Mouse (Mus musculus): ENCODE results near the gene Crk. TPM values are rescaled to one million over a fixed set of nuclear protein-coding genes. Genes with fewer than 3 reads are reported as not detected.

Gene Crk
- polyA plus RNA-seq, 1 experiment from 2014 or later, result 105 TPM

DNA sequence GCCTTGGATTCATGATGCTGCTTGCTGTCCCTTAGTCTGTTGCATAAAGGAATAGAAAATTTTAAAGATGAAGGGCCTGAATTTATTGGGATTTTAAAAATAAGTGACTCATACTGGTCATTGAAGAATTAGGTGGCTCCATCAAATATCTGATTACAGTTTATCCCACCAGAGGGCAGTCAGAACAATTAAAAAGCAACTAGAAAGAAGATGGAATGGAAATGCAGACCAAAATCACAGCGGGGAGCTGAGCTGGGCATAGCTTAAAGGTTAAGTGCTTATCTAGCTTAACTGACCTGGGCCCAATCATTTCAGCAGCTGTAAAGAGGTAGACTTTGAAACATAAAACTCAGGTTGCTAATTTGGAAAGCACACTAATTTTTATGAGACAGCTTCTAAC, 71.5 kb downstream of the Crk start:
- Histone ChIP-seq H3K27me3 (no peaks in the 10 kb centered on the region), H3K9ac (no peak overlapping the region), H3K4me2 (replicated peaks) (no peak overlapping the region), H3K4me3 (replicated peaks) (no peak overlapping the region), H3K36me3 (peaks cover 9% of the 10 kb centered on the region; the same call in 1 of the 2 replicates), H3K4me1 (peaks cover 26% of the 10 kb centered on the region), H3K27ac (replicated peaks) (no peak overlapping the region), H3K9me3 (replicated peaks) (no peaks in the 10 kb centered on the region)
- no peak for ATAC-seq (ENCODE audit: insufficient number of reproducible peaks, low FRiP score, low TSS enrichment, low read depth)
- WGBS, result 83% methylated on average over 1 of the region's 1 CpGs

DNA sequence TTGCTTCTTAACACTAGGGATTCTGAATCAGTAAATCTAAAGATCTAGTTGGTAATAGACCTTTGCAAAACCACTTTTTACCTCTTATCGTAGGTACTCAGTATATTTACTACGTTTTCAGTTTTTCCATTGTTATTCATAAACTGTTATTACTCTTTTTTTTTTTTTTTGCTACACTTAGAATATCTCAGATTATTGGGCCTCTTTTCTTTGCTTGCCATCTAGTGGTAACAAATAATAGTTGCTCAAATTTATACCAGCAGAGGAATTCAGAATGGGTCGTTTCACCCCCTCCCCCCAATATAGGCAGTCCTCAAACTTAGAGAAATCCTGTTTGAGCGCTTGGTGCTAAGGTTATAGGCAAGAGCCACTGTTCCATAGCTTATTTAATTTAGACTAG, 72.0 kb downstream of the Crk start:
- 69% methylated on average over 4 of the region's 4 CpGs for WGBS
- Histone ChIP-seq H3K27ac (replicated peaks) (no peak overlapping the region), H3K36me3 (peaks cover 13% of the 10 kb centered on the region), H3K4me3 (replicated peaks) (no peak overlapping the region), H3K4me2 (replicated peaks) (no peak overlapping the region), H3K27me3 (no peaks in the 10 kb centered on the region), H3K4me1 (peaks cover 26% of the 10 kb centered on the region), H3K9ac (no peak overlapping the region), H3K9me3 (replicated peaks) (no peaks in the 10 kb centered on the region)
- no peak for ATAC-seq (ENCODE audit: insufficient number of reproducible peaks, low FRiP score, low TSS enrichment, low read depth)

Other genes with a start within 250 kb of the Crk start
- 0.09 TPM in 1 of 2 replicates, not detected in the other for gene Serpinf2, start 239.7 kb upstream of the Crk start, polyA plus RNA-seq (2015; fragmentation: Nextera tagmentation; extraction: Ambion mirVana)
- 6.3 and 7.4 TPM in 2 replicates for gene Wdr81, start 224.5 kb upstream of the Crk start, polyA plus RNA-seq (2015; fragmentation: Nextera tagmentation; extraction: Ambion mirVana)
- 35.1 and 38.0 TPM in 2 replicates for gene Tlcd2, start 217.5 kb upstream of the Crk start, polyA plus RNA-seq (2015; fragmentation: Nextera tagmentation; extraction: Ambion mirVana)
- gene Prpf8, start 192.4 kb upstream of the Crk start, polyA plus RNA-seq (2015; fragmentation: Nextera tagmentation; extraction: Ambion mirVana), result 51.7 and 52.5 TPM in 2 replicates
- gene Rilp, start 169.2 kb upstream of the Crk start, polyA plus RNA-seq (2015; fragmentation: Nextera tagmentation; extraction: Ambion mirVana), result 0.73 and 1.0 TPM in 2 replicates
- 8.0 and 8.1 TPM in 2 replicates for gene Scarf1, start 165.7 kb upstream of the Crk start, polyA plus RNA-seq (2015; fragmentation: Nextera tagmentation; extraction: Ambion mirVana)
- gene Slc43a2, start 147.6 kb upstream of the Crk start, polyA plus RNA-seq (2015; fragmentation: Nextera tagmentation; extraction: Ambion mirVana), result 5.5 and 5.7 TPM in 2 replicates
- gene Pitpna, start 91.2 kb upstream of the Crk start, polyA plus RNA-seq (2015; fragmentation: Nextera tagmentation; extraction: Ambion mirVana), result 73.0 and 79.3 TPM in 2 replicates
- 25.7 and 31.9 TPM in 2 replicates for gene Inpp5k, start 48.3 kb upstream of the Crk start, polyA plus RNA-seq (2015; fragmentation: Nextera tagmentation; extraction: Ambion mirVana)
- gene Myo1c, start 28.8 kb upstream of the Crk start, polyA plus RNA-seq (2015; fragmentation: Nextera tagmentation; extraction: Ambion mirVana), result 56.1 and 65.3 TPM in 2 replicates
- gene Ywhae, start 53.6 kb downstream of the Crk start, polyA plus RNA-seq (2015; fragmentation: Nextera tagmentation; extraction: Ambion mirVana), result 742 and 749 TPM in 2 replicates
- 1.1 and 1.2 TPM in 2 replicates for gene Doc2b, start 116.8 kb downstream of the Crk start, polyA plus RNA-seq (2015; fragmentation: Nextera tagmentation; extraction: Ambion mirVana)